Mouse (Mus musculus): Measurements from ENCODE around the gene Gm21992.

DNA sequence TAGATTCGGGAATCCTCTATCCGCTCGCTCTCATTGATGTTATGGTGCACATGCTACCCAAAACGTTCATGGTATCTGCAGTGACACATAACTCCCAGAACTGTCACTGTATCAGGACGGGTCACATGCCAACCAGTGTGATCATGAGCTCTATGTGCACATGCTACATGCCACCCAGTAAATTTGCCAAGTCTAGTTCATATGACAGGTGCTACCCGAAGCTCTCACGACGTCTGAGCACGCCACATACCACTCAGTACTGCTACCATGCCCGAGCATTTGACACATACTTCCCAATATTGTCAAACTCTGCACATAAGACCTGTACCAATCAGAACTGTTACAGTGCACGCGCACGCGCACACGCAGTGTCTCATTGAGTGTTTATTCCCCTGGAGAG, 91.3 kb downstream of the Gm21992 start:
- TF ChIP-seq POLR2A (IDR thresholded peaks at IDR 0.05; ENCODE audit: low read depth, low read length) (no peak), CTCF (conservative IDR thresholded peaks at IDR 0.05; ENCODE audit: insufficient read depth, insufficient read length, low read depth, low read length) (no peak)

Data from kidney, adult 2 months (tissue).